10 mouse cellular contexts compared by ENCODE assay signal in genomic region chr13:76681286-76681685, GRCm38 (mm10).
DNase-seq lines count a peak whose midpoint lies in the region; ATAC-seq and TF ChIP-seq lines count a peak whose summit lies in the region.
"Had no signal": no experiment of that assay in that cellular context is flagged by ENCODE, and none has a peak within 500 bp of the region (broad histone marks: within the 10 kb centered on the region; RNA-seq: fewer than 3 reads in every experiment).

No protein-coding gene starts in this region.

- no peak for TF ChIP-seq POLR2A in cerebellum, adult 2 months (IDR thresholded peaks at IDR 0.05; ENCODE audit: borderline replicate concordance, insufficient read depth, low read length)
- TF ChIP-seq POLR2A in lung, adult 2 months (IDR thresholded peaks at IDR 0.05; ENCODE audit: borderline replicate concordance, extremely low read depth, low read depth, low read length): no peak

- ATAC-seq in neutrophil, adult 5-6 weeks (ENCODE audit: extremely low read depth, insufficient number of reproducible peaks, low FRiP score, poor library complexity, severe bottlenecking): peak; percentile 74; the same call in 1 of the 2 replicates

- peak in 1 of 2 experiments; percentile 49 for DNase-seq in cerebellum, adult 2 months
- DNase-seq in cerebellum, adult 11 months: no peak
- DNase-seq in lung, adult 2 months: no peak
- no peak for DNase-seq in lung, postnatal 10 days
- peak; percentile 3 for DNase-seq in fibroblast of lung, adult 2 months (ENCODE audit: low read depth)
- DNase-seq in urinary bladder, postnatal 4 days (ENCODE audit: low spot score in 2 of 2): no peak
- DNase-seq in cerebellum, adult 9-11 months: no peak
- DNase-seq: B cell, adult 2 months; liver, embryonic 13.5 days had no signal

- no peaks in the 10 kb centered on the region for H3K4me1 ChIP-seq in cerebellum, adult 2 months (ENCODE audit: control insufficient read depth, insufficient read depth, low read length)
- no peaks in the 10 kb centered on the region for H3K4me1 ChIP-seq in lung, adult 2 months (ENCODE audit: control insufficient read depth, insufficient read depth, low read length)
- H3K4me1 ChIP-seq: liver, embryonic 13.5 days had no signal

- H3K27ac ChIP-seq in cerebellum, adult 2 months (ENCODE audit: insufficient read depth, low read length): no peak overlapping the region
- H3K27ac ChIP-seq: liver, embryonic 13.5 days had no signal

- peak; percentile 40; the same call in 1 of the 2 replicates for TF ChIP-seq CTCF in cerebellum, adult 2 months (IDR thresholded peaks at IDR 0.05; ENCODE audit: borderline replicate concordance, insufficient read depth, low read depth, low read length)
- peak; percentile 26; the same call in 1 of the 2 replicates for TF ChIP-seq CTCF in lung, adult 2 months (IDR thresholded peaks at IDR 0.05; ENCODE audit: insufficient read depth, low read length)

- H3K27me3 ChIP-seq in cerebellum, adult 2 months (ENCODE audit: control insufficient read depth, insufficient read depth, low read length): no peaks in the 10 kb centered on the region
- H3K27me3 ChIP-seq: liver, embryonic 13.5 days had no signal

- no peak overlapping the region for H3K4me3 ChIP-seq in cerebellum, adult 2 months (replicated peaks; ENCODE audit: insufficient read depth, low read depth, low read length)
- H3K4me3 ChIP-seq in lung, adult 2 months (replicated peaks; ENCODE audit: extremely low read depth, low read depth, low read length): no peak overlapping the region
- H3K4me3 ChIP-seq: liver, embryonic 13.5 days had no signal
